Mouse (Mus musculus): Measurements from ENCODE around the gene Ugcg. TPM values are rescaled to one million over a fixed set of nuclear protein-coding genes. Genes with fewer than 3 reads are reported as not detected.

Ugcg gene
- polyA plus RNA-seq, 1 experiment from 2014 or later: 9.9 TPM

DNA sequence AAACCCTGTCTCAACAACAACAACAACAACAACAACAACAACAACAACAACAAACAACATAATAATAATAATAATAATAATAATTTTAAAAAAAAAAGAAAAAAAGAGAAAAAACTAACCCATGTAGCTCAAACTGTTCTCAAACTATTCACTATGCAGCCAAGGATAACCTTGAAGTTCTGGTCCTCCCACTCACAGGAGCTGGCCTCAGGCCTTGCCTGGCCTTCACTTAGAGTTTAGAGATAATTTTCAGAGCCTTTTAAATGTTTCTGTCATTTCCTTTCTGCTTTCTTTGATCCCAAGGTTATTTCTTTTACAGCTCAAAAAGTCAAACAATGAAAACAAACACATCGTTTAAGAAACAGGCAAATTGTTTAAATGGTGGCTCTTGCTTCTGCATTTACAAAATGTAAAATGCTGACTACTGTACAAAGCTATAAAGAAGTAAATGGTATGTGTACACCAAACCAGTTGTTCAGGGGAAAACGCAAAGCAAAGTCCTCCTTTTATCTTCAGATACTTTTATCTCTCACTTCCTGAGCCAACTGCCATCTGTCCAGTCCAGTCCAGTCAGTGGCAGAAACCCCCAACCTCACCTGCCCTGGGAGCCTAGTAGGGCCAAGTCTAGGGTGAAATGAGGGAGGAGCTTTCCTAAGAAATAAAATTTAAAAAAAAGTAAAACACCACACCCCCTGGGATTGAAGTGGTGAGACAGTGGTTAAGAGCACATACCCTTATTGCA lies 15.7 kb upstream of the Ugcg start:
- DNase-seq (ENCODE audit: low spot score): no peak
- 83% methylated on average over 2 of the region's 2 CpGs for WGBS
- Histone ChIP-seq H3K4me1 (peaks cover 6% of the 10 kb centered on the region; the same call in 1 of the 2 replicates), H3K27ac (replicated peaks) (no peak overlapping the region), H3K9me3 (replicated peaks) (no peaks in the 10 kb centered on the region), H3K36me3 (no peaks in the 10 kb centered on the region), H3K27me3 (ENCODE audit: low read depth, poor library complexity, severe bottlenecking) (no peaks in the 10 kb centered on the region), H3K4me3 (no peak overlapping the region)

DNA sequence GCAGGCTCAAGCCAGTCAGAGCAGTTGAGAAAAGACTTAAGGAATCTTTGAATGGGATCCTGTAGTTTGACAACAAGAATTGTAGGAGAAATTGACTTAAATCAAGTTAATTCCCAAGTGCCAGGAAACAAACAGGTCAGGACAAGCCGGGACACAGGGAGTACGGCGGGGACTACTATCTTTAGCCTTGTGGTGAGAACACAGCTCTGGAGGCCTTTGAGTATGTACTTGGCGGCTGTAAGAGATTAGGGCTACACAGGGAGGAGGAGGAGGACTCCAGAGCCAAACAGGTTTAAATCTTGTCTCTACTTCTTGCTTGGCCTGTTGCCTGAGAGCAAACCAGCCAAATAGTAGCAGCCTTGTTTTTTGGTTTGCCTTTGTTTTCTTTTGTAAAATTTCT lies 14.1 kb upstream of the Ugcg start:
- no peaks in the 10 kb centered on the region for H3K9me3 ChIP-seq (replicated peaks)
- 77% methylated on average over 4 of the region's 4 CpGs for WGBS
- H3K27ac ChIP-seq (replicated peaks): no peak overlapping the region
- H3K27me3 ChIP-seq (ENCODE audit: low read depth, poor library complexity, severe bottlenecking): no peaks in the 10 kb centered on the region
- no peak for DNase-seq (ENCODE audit: low spot score)
- H3K36me3 ChIP-seq: no peaks in the 10 kb centered on the region
- H3K4me1 ChIP-seq: peaks cover 6% of the 10 kb centered on the region; the same call in 1 of the 2 replicates
- H3K4me3 ChIP-seq: no peak overlapping the region

DNA sequence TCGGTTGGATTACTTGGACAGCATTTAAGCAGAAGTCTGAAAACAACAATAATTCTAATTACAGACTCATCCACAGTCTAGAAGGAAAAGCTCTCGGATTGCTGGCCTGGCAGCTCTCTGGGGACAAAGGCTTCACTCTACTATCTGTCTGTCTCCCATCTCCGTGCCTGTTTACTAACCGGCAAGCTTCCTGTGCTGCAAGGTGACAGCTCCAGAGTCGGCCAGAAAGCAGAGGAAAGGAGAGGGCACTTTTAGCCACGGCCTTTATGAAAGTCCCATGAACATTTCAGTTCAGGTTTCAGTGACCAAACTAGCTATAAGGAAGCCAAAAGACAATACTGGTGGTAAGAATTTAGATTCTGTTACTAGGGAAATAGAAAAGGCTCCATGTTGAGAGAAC lies 13.1 kb upstream of the Ugcg start:
- Histone ChIP-seq H3K4me1 (peaks cover 6% of the 10 kb centered on the region; the same call in 1 of the 2 replicates), H3K9me3 (replicated peaks) (no peaks in the 10 kb centered on the region), H3K36me3 (no peaks in the 10 kb centered on the region), H3K27me3 (ENCODE audit: low read depth, poor library complexity, severe bottlenecking) (no peaks in the 10 kb centered on the region), H3K27ac (replicated peaks) (no peak overlapping the region), H3K4me3 (no peak overlapping the region)
- WGBS: 76% methylated on average over 6 of the region's 6 CpGs
- no peak for DNase-seq (ENCODE audit: low spot score)

DNA sequence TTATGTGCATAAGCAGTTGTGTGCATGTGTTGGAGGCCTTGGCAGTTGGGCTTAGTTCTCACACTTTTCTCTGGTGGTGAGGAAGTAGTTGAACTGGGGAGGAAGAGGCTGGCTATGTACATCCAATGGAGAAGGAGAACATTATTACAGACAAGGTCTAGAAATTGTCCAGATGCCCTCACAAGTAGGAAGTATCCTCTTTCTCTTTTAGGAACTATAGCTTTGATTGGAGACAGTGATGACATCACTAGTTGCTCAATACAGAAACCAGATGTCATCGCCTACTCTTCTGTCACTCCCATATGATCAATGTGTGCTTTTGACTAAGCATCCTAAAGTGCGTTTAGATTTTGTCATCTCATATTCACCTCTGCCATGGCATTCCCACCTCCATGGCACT lies 11.5 kb upstream of the Ugcg start:
- 95% methylated on average over 2 of the region's 2 CpGs for WGBS
- H3K27ac ChIP-seq (replicated peaks): no peak overlapping the region
- no peaks in the 10 kb centered on the region for H3K9me3 ChIP-seq (replicated peaks)
- no peak overlapping the region for H3K4me3 ChIP-seq
- DNase-seq (ENCODE audit: low spot score): no peak
- no peaks in the 10 kb centered on the region for H3K27me3 ChIP-seq (ENCODE audit: low read depth, poor library complexity, severe bottlenecking)
- H3K36me3 ChIP-seq: no peaks in the 10 kb centered on the region
- peaks cover 9% of the 10 kb centered on the region; the same call in 1 of the 2 replicates for H3K4me1 ChIP-seq

DNA sequence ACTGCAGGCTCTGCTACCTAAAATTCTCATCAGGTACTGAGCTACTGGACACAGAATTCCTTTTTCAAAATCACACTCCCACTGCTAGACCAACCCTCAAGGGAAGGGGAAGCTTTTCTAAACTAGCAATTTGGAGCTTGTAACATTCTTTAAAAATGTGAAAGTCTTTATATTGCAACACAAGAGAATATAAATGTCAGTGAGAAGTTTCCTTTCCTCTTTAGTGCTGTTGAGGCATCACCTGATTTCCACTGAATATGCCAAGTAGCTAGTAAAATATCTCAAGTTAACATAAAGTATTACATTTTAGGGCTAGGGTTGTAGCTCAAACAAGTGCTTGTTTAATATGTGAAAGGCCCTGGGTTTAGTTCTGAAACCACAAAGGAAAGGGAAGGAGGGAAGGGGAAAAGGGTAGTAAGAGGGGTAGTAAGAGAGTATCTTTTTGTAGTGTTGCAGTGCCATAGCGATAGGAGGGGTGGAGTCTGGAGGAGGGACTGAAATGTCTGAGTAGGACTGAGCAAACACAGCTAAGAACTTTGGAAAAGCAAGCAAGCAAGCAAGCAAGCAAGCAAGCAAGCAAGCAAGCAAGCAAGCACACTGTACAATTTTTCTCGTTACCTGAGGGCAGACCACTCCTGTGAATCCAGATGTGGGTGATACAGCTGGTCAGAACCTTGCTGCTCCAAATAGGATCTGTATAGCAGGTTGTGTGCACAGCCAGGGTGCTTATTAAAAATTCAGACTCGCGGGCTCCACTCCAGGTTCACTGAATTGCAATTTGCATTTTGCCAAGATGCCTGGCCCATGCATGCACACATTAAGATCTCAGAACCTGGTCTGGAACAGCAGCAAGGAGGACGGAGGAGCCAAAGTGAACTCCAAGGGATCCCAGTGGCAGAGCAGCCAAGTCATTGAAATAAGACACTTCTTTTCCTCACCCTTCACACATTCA lies 7.5 kb upstream of the Ugcg start:
- Histone ChIP-seq H3K9me3 (replicated peaks) (no peaks in the 10 kb centered on the region), H3K27me3 (ENCODE audit: low read depth, poor library complexity, severe bottlenecking) (no peaks in the 10 kb centered on the region), H3K4me1 (peaks cover 5% of the 10 kb centered on the region; the same call in 1 of the 2 replicates), H3K27ac (replicated peaks) (no peak overlapping the region), H3K36me3 (no peaks in the 10 kb centered on the region), H3K4me3 (no peak overlapping the region)
- 54% methylated on average over 5 of the region's 5 CpGs for WGBS
- no peak for DNase-seq (ENCODE audit: low spot score)

DNA sequence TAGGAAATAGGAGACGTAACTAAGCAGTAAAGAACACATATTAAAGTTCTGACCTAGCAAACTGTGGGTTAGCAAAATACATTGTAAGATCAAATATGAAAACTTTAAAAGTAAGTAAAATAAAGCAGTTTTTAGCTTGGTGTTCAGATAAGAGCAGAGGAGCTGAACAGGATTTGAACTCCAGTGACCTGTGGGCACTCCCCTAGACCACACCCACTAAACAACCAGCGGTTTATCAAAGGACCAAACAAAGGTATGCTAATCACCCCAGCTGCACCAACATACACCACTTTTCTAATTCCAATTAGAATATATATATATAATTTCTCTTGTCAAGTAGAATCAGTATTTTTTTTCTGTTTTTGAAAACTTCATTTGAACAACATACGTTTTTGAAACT lies 3.4 kb upstream of the Ugcg start:
- no peak overlapping the region for H3K27ac ChIP-seq (replicated peaks)
- peaks cover 13% of the 10 kb centered on the region for H3K4me1 ChIP-seq
- no peaks in the 10 kb centered on the region for H3K9me3 ChIP-seq (replicated peaks)
- H3K36me3 ChIP-seq: no peaks in the 10 kb centered on the region
- 66% methylated on average over 3 of the region's 3 CpGs for WGBS
- no peaks in the 10 kb centered on the region for H3K27me3 ChIP-seq (ENCODE audit: low read depth, poor library complexity, severe bottlenecking)
- DNase-seq (ENCODE audit: low spot score): no peak
- H3K4me3 ChIP-seq: no peak overlapping the region

DNA sequence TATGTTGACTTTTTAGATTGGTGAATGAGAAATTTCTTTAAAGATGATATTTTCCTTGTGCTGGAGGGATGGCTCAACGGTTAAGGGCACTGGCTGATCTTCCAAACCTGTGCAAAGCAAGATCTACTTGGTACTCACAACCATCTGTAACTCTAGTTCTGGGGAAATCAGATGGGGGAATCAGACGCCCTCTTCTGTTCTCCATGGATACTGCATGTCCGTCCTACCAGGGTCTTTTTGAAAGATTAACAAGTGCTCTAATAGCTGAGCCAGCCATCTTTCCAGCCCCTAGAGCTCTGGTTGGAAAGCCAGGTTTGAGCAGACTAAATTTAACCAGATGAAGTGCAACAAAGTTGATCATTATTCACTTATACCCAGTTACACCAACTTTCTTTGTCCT lies 1.8 kb upstream of the Ugcg start:
- Histone ChIP-seq H3K9me3 (replicated peaks) (no peaks in the 10 kb centered on the region), H3K4me3 (no peak overlapping the region), H3K27me3 (ENCODE audit: low read depth, poor library complexity, severe bottlenecking) (no peaks in the 10 kb centered on the region), H3K4me1 (peaks cover 11% of the 10 kb centered on the region), H3K27ac (replicated peaks) (no peak overlapping the region), H3K36me3 (0 out of 2 replicates have a peak, but pooled peaks cover 2% of the 10 kb centered on the region)
- peak; percentile 57 for DNase-seq (ENCODE audit: low spot score)
- 25% methylated on average over 3 of the region's 3 CpGs for WGBS

DNA sequence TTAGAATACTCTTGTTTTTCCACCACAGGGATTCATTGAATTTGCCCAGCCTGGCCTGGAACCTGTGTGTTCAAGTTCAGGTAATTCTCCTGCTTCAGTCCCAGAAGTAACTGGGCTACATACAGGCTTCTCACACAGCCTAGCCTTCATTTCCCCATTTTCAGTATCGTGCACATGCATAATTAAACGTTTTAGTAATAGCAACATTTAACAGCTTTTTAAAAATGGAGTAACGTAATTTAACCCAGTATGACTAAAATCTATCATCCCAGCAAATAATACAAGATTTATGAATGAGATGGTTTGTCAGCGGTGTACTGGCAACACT lies 619 bp upstream of the Ugcg start:
- Histone ChIP-seq H3K4me3 (peak overlapping the region; percentile 86), H3K9me3 (replicated peaks) (no peaks in the 10 kb centered on the region), H3K36me3 (0 out of 2 replicates have a peak, but pooled peaks cover 2% of the 10 kb centered on the region), H3K27ac (replicated peaks) (peak overlapping the region; percentile 96), H3K27me3 (ENCODE audit: low read depth, poor library complexity, severe bottlenecking) (no peaks in the 10 kb centered on the region), H3K4me1 (peaks cover 11% of the 10 kb centered on the region)
- DNase-seq (ENCODE audit: low spot score): no peak
- WGBS: 27% methylated on average over 4 of the region's 4 CpGs

DNA sequence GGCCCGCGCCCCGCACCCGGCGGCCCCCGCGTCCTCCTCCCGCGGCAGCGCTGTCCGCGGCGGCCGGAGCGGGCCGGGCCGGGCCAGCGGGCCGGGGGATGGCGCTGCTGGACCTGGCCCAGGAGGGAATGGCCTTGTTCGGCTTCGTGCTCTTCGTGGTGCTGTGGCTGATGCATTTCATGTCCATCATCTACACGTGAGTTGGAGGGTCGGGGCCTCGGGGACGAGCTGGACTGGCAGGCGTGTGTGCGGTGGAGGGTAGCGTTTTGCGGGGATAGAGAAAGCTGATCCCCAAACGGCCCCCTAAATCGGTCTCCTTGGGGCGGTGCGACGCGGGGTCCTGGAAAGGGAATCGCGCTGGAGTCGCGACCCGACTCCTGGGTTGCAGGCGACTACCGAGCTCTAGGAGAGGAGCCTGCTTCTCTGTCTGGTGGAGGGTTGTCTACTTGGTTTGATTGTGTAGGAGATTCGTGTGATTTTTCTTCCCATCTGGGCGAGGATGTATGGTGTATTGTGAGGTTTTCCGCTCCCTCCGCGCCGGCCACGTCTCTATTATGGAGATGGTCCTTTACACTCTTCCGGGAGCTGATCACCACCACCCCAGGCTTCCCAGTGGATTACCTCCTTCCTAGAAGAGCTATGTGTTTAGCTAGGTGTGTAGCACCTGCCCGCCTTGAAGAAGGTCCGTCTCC lies 635 bp downstream of the Ugcg start:
- peak overlapping the region; percentile 86 for H3K4me3 ChIP-seq
- peaks cover 11% of the 10 kb centered on the region for H3K4me1 ChIP-seq
- H3K27me3 ChIP-seq (ENCODE audit: low read depth, poor library complexity, severe bottlenecking): no peaks in the 10 kb centered on the region
- under 1% methylated on average over 54 of the region's 54 CpGs for WGBS
- H3K9me3 ChIP-seq (replicated peaks): no peaks in the 10 kb centered on the region
- no peak for DNase-seq (ENCODE audit: low spot score)
- peak overlapping the region; percentile 96 for H3K27ac ChIP-seq (replicated peaks)
- 0 out of 2 replicates have a peak, but pooled peaks cover 2% of the 10 kb centered on the region for H3K36me3 ChIP-seq

DNA sequence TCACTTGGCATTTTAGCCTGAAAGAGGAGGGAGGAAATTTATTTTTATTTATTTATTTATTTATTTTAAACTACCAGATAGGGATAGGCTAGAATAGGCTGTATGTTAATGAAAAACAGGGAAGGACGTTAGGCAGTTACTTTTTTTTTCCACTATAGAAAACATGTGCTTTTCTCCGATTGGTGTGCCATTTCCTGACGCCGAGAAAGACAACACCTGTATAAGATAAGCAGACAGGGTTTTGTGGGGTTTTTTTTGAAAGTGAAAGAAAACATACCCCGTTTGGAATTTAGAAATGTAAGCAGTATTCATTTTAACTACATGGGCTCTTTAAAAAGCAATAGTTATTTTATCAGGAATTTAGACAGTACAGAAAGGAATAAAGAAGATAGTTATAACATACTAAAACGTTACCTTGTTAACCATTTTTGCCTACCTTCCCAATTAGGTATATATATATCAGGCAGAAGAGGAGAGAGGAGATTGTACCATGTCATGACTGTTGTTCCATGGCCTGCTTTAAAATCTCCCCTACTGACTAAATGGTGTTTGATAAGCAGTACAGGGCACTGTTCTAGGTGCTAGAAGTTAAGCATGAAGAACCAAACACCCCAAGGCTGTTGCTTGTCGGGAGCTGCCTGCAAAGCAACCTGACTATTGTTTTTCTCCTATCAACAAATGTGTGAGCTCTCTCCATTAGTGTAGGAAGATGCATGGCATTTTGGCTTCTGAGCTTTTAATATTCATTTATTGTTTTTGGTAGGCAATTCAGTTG lies 1.8 kb downstream of the Ugcg start:
- Histone ChIP-seq H3K4me3 (peak overlapping the region; percentile 86), H3K9me3 (replicated peaks) (no peaks in the 10 kb centered on the region), H3K4me1 (peaks cover 13% of the 10 kb centered on the region), H3K27me3 (ENCODE audit: low read depth, poor library complexity, severe bottlenecking) (no peaks in the 10 kb centered on the region), H3K27ac (replicated peaks) (no peak overlapping the region), H3K36me3 (0 out of 2 replicates have a peak, but pooled peaks cover 2% of the 10 kb centered on the region)
- no peak for DNase-seq (ENCODE audit: low spot score)
- 78% methylated on average over 7 of the region's 7 CpGs for WGBS

DNA sequence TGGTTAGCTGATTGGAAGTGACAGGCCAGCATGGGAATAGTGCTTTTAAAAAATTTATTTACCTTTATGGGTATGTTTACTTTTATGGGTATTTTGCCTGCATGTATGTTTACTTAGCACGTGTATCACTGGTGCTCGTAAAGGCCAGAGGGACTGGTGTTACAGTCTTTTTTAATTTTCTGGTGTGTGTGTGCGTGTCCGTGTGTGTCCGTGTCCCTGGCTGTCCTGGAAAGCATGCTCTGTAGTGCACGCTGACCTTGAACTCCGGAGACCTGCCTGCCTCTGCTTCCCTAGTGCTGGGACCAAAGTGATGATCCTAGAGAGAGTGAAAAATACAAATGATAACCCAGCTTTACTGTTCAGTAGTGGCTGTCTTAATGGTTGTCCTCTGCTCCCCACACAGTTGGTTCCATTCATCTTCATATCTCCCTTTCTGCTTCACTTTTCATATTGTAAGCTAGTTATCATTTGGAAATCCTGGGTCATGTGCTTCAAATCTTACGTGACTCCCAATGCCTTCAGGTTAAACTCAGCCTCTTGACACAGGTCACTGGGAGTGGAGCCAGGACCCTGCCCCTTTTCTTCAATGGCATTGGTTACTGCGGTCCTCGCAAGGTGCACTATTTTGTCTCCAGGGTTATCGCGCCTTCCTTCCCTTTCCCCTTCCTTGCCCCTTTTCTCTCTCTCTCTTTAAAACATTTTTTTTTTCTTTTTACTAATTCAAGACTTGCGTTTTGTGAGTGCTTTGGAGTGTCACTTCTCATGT lies 5.9 kb downstream of the Ugcg start:
- Histone ChIP-seq H3K4me3 (no peak overlapping the region), H3K27ac (replicated peaks) (no peak overlapping the region), H3K36me3 (0 out of 2 replicates have a peak, but pooled peaks cover 2% of the 10 kb centered on the region), H3K4me1 (peaks cover 35% of the 10 kb centered on the region), H3K9me3 (replicated peaks) (no peaks in the 10 kb centered on the region), H3K27me3 (ENCODE audit: low read depth, poor library complexity, severe bottlenecking) (no peaks in the 10 kb centered on the region)
- WGBS: 94% methylated on average over 13 of the region's 13 CpGs
- no peak for DNase-seq (ENCODE audit: low spot score)

Measured in midbrain, embryonic 10.5 days (tissue).